Comparison of ENCODE assay signal across 25 mouse cellular contexts in the genomic region with DNA sequence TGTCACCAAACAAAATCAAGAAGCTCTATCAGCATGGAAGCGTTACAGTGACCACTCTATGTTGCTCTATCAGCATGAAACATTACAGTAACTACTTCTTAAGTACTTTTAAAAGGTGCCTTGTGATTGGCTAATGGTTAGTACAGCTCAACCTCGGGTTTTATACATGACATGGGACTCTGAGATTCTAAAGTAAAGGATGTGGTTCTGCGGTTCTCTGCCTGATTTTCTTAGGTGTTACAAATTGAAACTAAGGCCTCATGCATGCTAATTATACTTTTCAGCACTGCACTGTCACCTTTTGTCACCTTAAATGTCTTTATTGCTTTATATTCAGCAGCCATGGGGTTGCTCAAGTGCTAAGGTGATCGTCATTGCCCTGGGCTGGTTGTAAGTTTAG. TPM values are rescaled to one million over a fixed set of nuclear protein-coding genes. Genes with fewer than 3 reads are reported as not detected.
DNase-seq lines count a peak whose midpoint lies in the region; ATAC-seq lines count a peak whose summit lies in the region.
"Had no signal": no experiment of that assay in that cellular context is flagged by ENCODE, and none has a peak within 500 bp of the region (broad histone marks: within the 10 kb centered on the region; RNA-seq: fewer than 3 reads in every experiment).

No protein-coding gene starts in this region.

- no peak overlapping the region for H3K9ac ChIP-seq in forebrain, embryonic 13.5 days
- no peak overlapping the region for H3K9ac ChIP-seq in kidney, embryonic 14.5 days (ENCODE audit: low read depth, low read length)
- H3K9ac ChIP-seq: forebrain, embryonic 15.5 days; heart, embryonic 13.5 days; hindbrain, embryonic 14.5 days; intestine, embryonic 15.5 days had no signal

- no peak overlapping the region for H3K4me3 ChIP-seq in forebrain, embryonic 13.5 days
- no peak overlapping the region for H3K4me3 ChIP-seq in kidney, embryonic 14.5 days (ENCODE audit: low read length)
- H3K4me3 ChIP-seq: forebrain, embryonic 10.5 days; forebrain, embryonic 15.5 days; heart, adult 2 months; heart, embryonic 10.5 days; heart, embryonic 13.5 days; intestine, embryonic 15.5 days had no signal

- no peak overlapping the region for H3K4me2 ChIP-seq in forebrain, embryonic 13.5 days
- H3K4me2 ChIP-seq in kidney, embryonic 14.5 days (replicated peaks; ENCODE audit: low read depth, low read length) = no peak overlapping the region
- H3K4me2 ChIP-seq: forebrain, embryonic 15.5 days; heart, embryonic 13.5 days; hindbrain, embryonic 14.5 days; intestine, embryonic 15.5 days had no signal

- no peaks in the 10 kb centered on the region for H3K27me3 ChIP-seq in forebrain, embryonic 13.5 days
- H3K27me3 ChIP-seq in kidney, embryonic 14.5 days (ENCODE audit: control insufficient read depth, insufficient read depth, low read length) = no peaks in the 10 kb centered on the region
- H3K27me3 ChIP-seq: forebrain, embryonic 15.5 days; heart, embryonic 13.5 days; intestine, embryonic 15.5 days had no signal

- no peaks in the 10 kb centered on the region for H3K4me1 ChIP-seq in forebrain, embryonic 13.5 days
- H3K4me1 ChIP-seq in kidney, embryonic 14.5 days (ENCODE audit: control insufficient read depth, insufficient read depth, low read length) = no peaks in the 10 kb centered on the region
- H3K4me1 ChIP-seq: forebrain, embryonic 10.5 days; forebrain, embryonic 15.5 days; heart, embryonic 10.5 days; heart, embryonic 13.5 days; intestine, embryonic 15.5 days had no signal

- H3K27ac ChIP-seq in forebrain, embryonic 13.5 days = no peak overlapping the region
- no peak overlapping the region for H3K27ac ChIP-seq in kidney, embryonic 14.5 days (ENCODE audit: low read depth, low read length)
- H3K27ac ChIP-seq: forebrain, embryonic 10.5 days; forebrain, embryonic 15.5 days; heart, adult 2 months; heart, embryonic 10.5 days; heart, embryonic 13.5 days; hindbrain, embryonic 14.5 days; hindbrain, postnatal 0 days; intestine, embryonic 15.5 days had no signal

- peak; percentile 39 for DNase-seq in thymus, postnatal 0 days (ENCODE audit: low spot score)
- DNase-seq in thymus, postnatal 14 days = no peak
- DNase-seq in CD8-positive naive resting alpha-beta T cell, adult 2 months (ENCODE audit: low read depth in 2 of 2, low spot score in 2 of 2) = peak; percentile 12 to 54
- DNase-seq in induced T-regulatory cell, adult 2 months (ENCODE audit: low read depth) = peak; percentile 59
- DNase-seq in natural killer cell, adult 2 months (ENCODE audit: low spot score in 2 of 2) = no peak
- DNase-seq: adrenal gland, postnatal 10 days; adrenal gland, postnatal 36 days; B cell, adult 2 months; cerebellum, adult 18-20 months; cerebellum, adult 9-10 months; cerebellum, postnatal 14 days; gastrocnemius, postnatal 10 days; gastrocnemius, postnatal 36 days; heart, adult 2 months; heart, postnatal 14 days; heart, postnatal 4 days had no signal

- peaks cover 93% of the 10 kb centered on the region for H3K36me3 ChIP-seq in forebrain, embryonic 13.5 days (ENCODE audit: poor library complexity, severe bottlenecking)
- peaks cover 82% of the 10 kb centered on the region for H3K36me3 ChIP-seq in kidney, embryonic 14.5 days (ENCODE audit: control insufficient read depth, insufficient read depth, low read length)

- WGBS in forebrain, embryonic 13.5 days = 91% methylated on average over 4 of the region's 4 CpGs
- WGBS in kidney, embryonic 14.5 days = 90% methylated on average over 4 of the region's 4 CpGs

- no peaks in the 10 kb centered on the region for H3K9me3 ChIP-seq in forebrain, embryonic 13.5 days (replicated peaks)
- no peaks in the 10 kb centered on the region for H3K9me3 ChIP-seq in kidney, embryonic 14.5 days (ENCODE audit: control insufficient read depth, low read length)
- H3K9me3 ChIP-seq: forebrain, embryonic 10.5 days; forebrain, embryonic 15.5 days; heart, embryonic 10.5 days; heart, embryonic 13.5 days; intestine, embryonic 15.5 days had no signal

- ATAC-seq in forebrain, embryonic 13.5 days = no peak
- ATAC-seq in kidney, embryonic 14.5 days (ENCODE audit: low FRiP score, low TSS enrichment) = no peak
- ATAC-seq: forebrain, embryonic 15.5 days; hindbrain, postnatal 0 days; intestine, embryonic 15.5 days had no signal

RNA-seq across cellular contexts. Expression of gene Kntc1, which starts 32.3 kb away (rescaled TPM):
- 16.2 and 18.2 TPM in 2 replicates for polyA plus RNA-seq in thymus, postnatal 0 days (2015; fragmentation: Nextera tagmentation; extraction: Ambion mirVana)
- polyA plus RNA-seq in forebrain, embryonic 13.5 days (2015; fragmentation: Nextera tagmentation; extraction: Ambion mirVana) = 28.1 and 28.3 TPM in 2 replicates
- polyA plus RNA-seq in kidney, embryonic 14.5 days (2014; fragmentation: Nextera tagmentation; extraction: Ambion mirVana) = 33.7 and 35.9 TPM in 2 replicates

RNA-seq across cellular contexts. Expression of gene Rsrc2, which starts 32.6 kb away (rescaled TPM):
- polyA plus RNA-seq in thymus, postnatal 0 days (2015; fragmentation: Nextera tagmentation; extraction: Ambion mirVana) = 129 and 144 TPM in 2 replicates
- 167 and 172 TPM in 2 replicates for polyA plus RNA-seq in forebrain, embryonic 13.5 days (2015; fragmentation: Nextera tagmentation; extraction: Ambion mirVana)
- polyA plus RNA-seq in kidney, embryonic 14.5 days (2014; fragmentation: Nextera tagmentation; extraction: Ambion mirVana) = 128 and 153 TPM in 2 replicates

Comparison
In these comparisons a context has a peak if more than half of its experiments do, and no peak if none do; other contexts are left out.
1. DNase-seq: peak in thymus, postnatal 0 days (single experiment), CD8-positive naive resting alpha-beta T cell, adult 2 months (2 of 2) and induced T-regulatory cell, adult 2 months (single experiment); none in thymus, postnatal 14 days (single experiment) and natural killer cell, adult 2 months (0 of 2).